Comparison of ENCODE assay signal across 8 mouse cellular contexts in the genomic region with DNA sequence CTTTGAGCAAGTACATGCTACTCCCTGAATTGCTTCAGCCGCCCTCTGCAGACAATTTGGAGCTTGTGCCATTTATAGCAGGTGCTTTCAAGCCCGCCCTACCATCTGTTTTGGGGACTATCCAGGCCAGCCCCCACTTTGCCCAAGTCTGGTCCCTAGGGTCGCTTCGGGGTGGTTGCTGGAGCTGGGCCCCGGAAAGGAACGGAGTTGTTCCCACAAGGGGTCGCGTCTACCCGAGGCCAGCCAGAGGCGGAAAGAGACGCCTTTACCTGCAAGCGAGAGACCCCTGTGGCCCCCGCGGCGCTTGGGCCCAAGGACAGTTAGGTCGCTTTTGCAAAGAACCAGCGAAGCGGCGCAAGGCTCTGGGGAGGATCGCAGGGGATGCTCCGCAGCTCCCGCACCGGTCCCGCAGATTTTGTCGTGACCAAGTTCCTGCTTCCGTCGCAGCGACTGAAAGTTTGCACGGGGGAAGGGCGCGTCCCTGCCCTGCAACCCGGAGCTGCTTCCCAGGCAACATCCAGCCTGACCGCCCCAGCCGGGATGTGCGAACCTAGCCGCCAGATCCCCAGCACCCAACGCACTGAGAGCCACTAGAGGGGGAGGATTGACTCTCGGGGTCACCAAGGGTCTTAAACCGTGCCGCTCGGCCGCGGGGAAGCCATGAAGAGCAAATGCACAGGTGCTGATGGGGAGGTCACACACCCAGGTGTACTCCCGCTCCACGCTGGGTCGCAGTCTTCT. TPM values are rescaled to one million over a fixed set of nuclear protein-coding genes. Genes with fewer than 3 reads are reported as not detected.
A peak's percentile ranks its signal among the peaks of the same experiment; 100 is the strongest.
DNase-seq lines count a peak whose midpoint lies in the region; ATAC-seq lines count a peak whose summit lies in the region.

A gene (minus strand): TSS at position 542 of the 741 bp plus-strand sequence.

- peak within 1 kb of the TSS; percentile 48 for H3K4me3 ChIP-seq in forebrain, embryonic 16.5 days (replicated peaks; ENCODE audit: low read length)

- H3K36me3 ChIP-seq in forebrain, embryonic 16.5 days (ENCODE audit: control insufficient read depth, insufficient read depth) = no peaks in the 10 kb centered on the region

- no peaks in the 10 kb centered on the region for H3K27me3 ChIP-seq in forebrain, embryonic 16.5 days (replicated peaks; ENCODE audit: control insufficient read depth, insufficient read depth, low read length)

- H3K4me2 ChIP-seq in forebrain, embryonic 16.5 days (ENCODE audit: low read length) = peak within 1 kb of the TSS; percentile 79

- H3K9ac ChIP-seq in forebrain, embryonic 16.5 days (replicated peaks; ENCODE audit: low read depth, low read length) = peak within 1 kb of the TSS; percentile 51

- H3K9me3 ChIP-seq in forebrain, embryonic 16.5 days (ENCODE audit: control insufficient read depth, low read length) = no peaks in the 10 kb centered on the region

- WGBS in forebrain, embryonic 16.5 days = under 1% methylated on average over 46 of the region's 46 CpGs

- no peak within 1 kb of the TSS for H3K27ac ChIP-seq in forebrain, embryonic 16.5 days (ENCODE audit: low read length)

- DNase-seq in adrenal gland, adult (ENCODE audit: inconsistent age in 2 of 2, low spot score in 1 of 2) = peak; percentile 71 to 84
- peak; percentile 68 for DNase-seq in cerebellum, adult 9-10 months
- DNase-seq in layer of hippocampus, postnatal 25 days (ENCODE audit: extremely low spot score in 1 of 2, low spot score in 1 of 2) = peak; percentile 36 to 44
- peak; percentile 60 for DNase-seq in lung, postnatal 14 days
- peak; percentile 44 for DNase-seq in ovary, postnatal 14 days (ENCODE audit: low spot score)
- peak; percentile 56 for DNase-seq in yolk sac, embryonic 10.5 days (ENCODE audit: low spot score)

- peaks cover 12% of the 10 kb centered on the region for H3K4me1 ChIP-seq in forebrain, embryonic 16.5 days (replicated peaks; ENCODE audit: control insufficient read depth, insufficient read depth, low read length)

- peak; percentile 70 for ATAC-seq in forebrain, embryonic 16.5 days
- ATAC-seq in hematopoietic stem cell, adult 5-6 weeks (replicated peaks in 1 of 2; ENCODE audit: insufficient read depth in 1 of 2, low FRiP score in 2 of 2, low TSS enrichment in 1 of 2, low read depth in 1 of 2, poor library complexity in 2 of 2, severe bottlenecking in 2 of 2) = peak; percentile 65 to 69

RNA-seq across cellular contexts. Expression of the gene that starts here (rescaled TPM):
- polyA plus RNA-seq in forebrain, embryonic 16.5 days (2015; fragmentation: Nextera tagmentation; extraction: Ambion mirVana) = 0.90 and 1.6 TPM in 2 replicates
- total RNA-seq in hematopoietic stem cell, adult 5-6 weeks (2017) = 10.1 and 11.1 TPM in 2 replicates
- total RNA-seq in layer of hippocampus, postnatal 25 days (2021) = 1 to 10 TPM; 6.9 to 7.9 TPM
